Mouse (Mus musculus) kidney, postnatal 14 days (tissue): ENCODE measurements around the gene Nfkbil1.

Experiments
- DNase-seq: peaks from one replicate; pipeline ENCODE4 v3.0.0; 2022; ENCODE audit warnings: mixed read lengths

Nfkbil1 gene

DNA sequence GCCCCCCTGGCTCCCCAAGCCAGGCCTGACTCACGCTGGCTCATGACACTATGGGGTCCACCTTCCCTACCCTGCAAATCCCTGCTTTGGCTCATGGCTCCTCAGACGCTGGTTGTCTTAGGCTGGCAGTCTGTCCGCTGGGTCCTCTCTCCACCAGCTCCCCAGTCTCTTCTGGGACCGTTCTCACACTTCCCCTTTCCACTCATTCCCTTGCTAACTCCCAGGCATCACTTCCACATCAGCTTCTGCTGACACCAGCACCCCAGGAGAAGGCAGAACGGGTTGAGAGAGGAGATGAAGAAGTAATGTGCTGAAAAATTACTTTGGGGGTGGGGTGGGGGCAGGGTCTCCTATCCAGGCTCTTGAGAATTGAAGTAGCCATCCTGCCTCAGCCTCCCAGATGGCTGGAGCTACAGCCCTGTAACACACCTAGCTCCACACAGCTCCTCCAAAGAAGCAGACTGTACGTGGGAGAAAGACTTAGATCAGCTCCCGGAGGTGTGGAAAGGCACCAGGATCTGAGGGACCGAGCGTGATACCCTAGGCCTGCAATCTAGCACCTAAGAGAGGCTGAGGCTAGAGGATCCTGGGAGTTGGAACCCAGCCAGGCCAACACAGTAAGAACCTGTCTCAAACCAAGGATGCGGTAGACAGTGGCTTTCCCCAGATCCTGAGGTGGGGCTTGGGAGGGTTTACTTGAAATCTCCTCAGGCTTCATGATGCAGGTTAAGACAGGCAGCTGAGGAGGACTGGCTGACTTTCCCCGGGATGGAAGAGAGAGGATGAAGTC is 63.0 kb downstream of the Nfkbil1 start:
- no peak for DNase-seq
